Mouse (Mus musculus): ENCODE measurements around the gene Grhpr. TPM values are rescaled to one million over a fixed set of nuclear protein-coding genes. Genes with fewer than 3 reads are reported as not detected.
"Not testable (repeated sequence)": the region's sequence is repeated elsewhere in the genome, so short reads cannot be mapped to it uniquely, and the experiment has no call there.

Grhpr gene
- polyA plus RNA-seq, 1 experiment from 2014 or later = 43.9 TPM

GRCm38 (mm10) chr4:45038879-45039278 lies 57.7 kb downstream of the Grhpr start:
- H3K36me3 ChIP-seq (replicated peaks; ENCODE audit: control insufficient read depth, insufficient read depth, low read depth, low read length); H3K4me1 ChIP-seq (ENCODE audit: control insufficient read depth, insufficient read depth, low read length); H3K4me3 ChIP-seq (ENCODE audit: low read depth, low read length); H3K27ac ChIP-seq (replicated peaks; ENCODE audit: low read depth, low read length); DNase-seq (ENCODE audit: low spot score); H3K27me3 ChIP-seq (ENCODE audit: control insufficient read depth, insufficient read depth, low read length); H3K4me2 ChIP-seq (ENCODE audit: low read depth, low read length); ATAC-seq (replicated peaks; ENCODE audit: insufficient number of reproducible peaks, low FRiP score, low TSS enrichment, low read depth); H3K9ac ChIP-seq (replicated peaks; ENCODE audit: low read length); H3K9me3 ChIP-seq (replicated peaks; ENCODE audit: control insufficient read depth, low read length): not testable (repeated sequence)
- WGBS = 56% methylated on average over 8 of the region's 8 CpGs

GRCm38 (mm10) chr4:45039546-45039945 lies 58.4 kb downstream of the Grhpr start:
- H3K9ac ChIP-seq (replicated peaks; ENCODE audit: low read length); DNase-seq (ENCODE audit: low spot score); H3K9me3 ChIP-seq (replicated peaks; ENCODE audit: control insufficient read depth, low read length); H3K36me3 ChIP-seq (replicated peaks; ENCODE audit: control insufficient read depth, insufficient read depth, low read depth, low read length); H3K27ac ChIP-seq (replicated peaks; ENCODE audit: low read depth, low read length); H3K27me3 ChIP-seq (ENCODE audit: control insufficient read depth, insufficient read depth, low read length); H3K4me3 ChIP-seq (ENCODE audit: low read depth, low read length); ATAC-seq (replicated peaks; ENCODE audit: insufficient number of reproducible peaks, low FRiP score, low TSS enrichment, low read depth); H3K4me2 ChIP-seq (ENCODE audit: low read depth, low read length); H3K4me1 ChIP-seq (ENCODE audit: control insufficient read depth, insufficient read depth, low read length): not testable (repeated sequence)
- WGBS = 92% methylated on average over 7 of the region's 7 CpGs

Other genes with a start within 250 kb of the Grhpr start
- 16.3 and 19.0 TPM in 2 replicates for gene Zcchc7, start 225.5 kb upstream of the Grhpr start, polyA plus RNA-seq (2014; fragmentation: Nextera tagmentation; extraction: Ambion mirVana)
- 41.5 and 42.5 TPM in 2 replicates for gene Zbtb5, start 31.0 kb downstream of the Grhpr start, polyA plus RNA-seq (2014; fragmentation: Nextera tagmentation; extraction: Ambion mirVana)
- 59.8 and 61.1 TPM in 2 replicates for gene Polr1e, start 37.2 kb downstream of the Grhpr start, polyA plus RNA-seq (2014; fragmentation: Nextera tagmentation; extraction: Ambion mirVana)
- gene Fbxo10, start 103.2 kb downstream of the Grhpr start, polyA plus RNA-seq (2014; fragmentation: Nextera tagmentation; extraction: Ambion mirVana) = 6.5 and 7.7 TPM in 2 replicates
- gene Tomm5, start 126.7 kb downstream of the Grhpr start, polyA plus RNA-seq (2014; fragmentation: Nextera tagmentation; extraction: Ambion mirVana) = 200 and 211 TPM in 2 replicates
- 1.2 TPM in 2 replicates for gene Frmpd1, start 203.5 kb downstream of the Grhpr start, polyA plus RNA-seq (2014; fragmentation: Nextera tagmentation; extraction: Ambion mirVana)